Mouse (Mus musculus) embryonic facial prominence, embryonic 15.5 days (tissue): ENCODE results near the gene Pold1. TPM values are rescaled to one million over a fixed set of nuclear protein-coding genes. Genes with fewer than 3 reads are reported as not detected.

Experiments
- ATAC-seq: fragments of 200-750 bp; cut with Nextera tagmentation; 2 replicates; pipeline ENCODE4 v1.8.0; 2017; ENCODE audit warnings: low read depth, moderate TSS enrichment; ENCODE audit not compliant: insufficient number of reproducible peaks, low FRiP score, low TSS enrichment
- H3K27ac ChIP-seq: fragments of 300-500 bp; sonication (generic); replicated peaks from 2 replicates; pipeline ENCODE4 v1.5.1; 2015; ENCODE audit warnings: mild to moderate bottlenecking, inconsistent platforms
- H3K27me3 ChIP-seq: fragments of 300-500 bp; sonication (generic); 2 replicates; pipeline ENCODE4 v1.6.1; 2015; ENCODE audit warnings: inconsistent platforms
- H3K36me3 ChIP-seq: fragments of 300-500 bp; sonication (generic); 2 replicates; pipeline ENCODE4 v1.6.1; 2015; ENCODE audit warnings: mild to moderate bottlenecking, inconsistent platforms
- H3K4me1 ChIP-seq: fragments of 300-500 bp; sonication (generic); 2 replicates; pipeline ENCODE4 v1.6.1; 2015; ENCODE audit warnings: inconsistent platforms
- H3K4me2 ChIP-seq: fragments of 300-500 bp; sonication (generic); replicated peaks from 2 replicates; pipeline ENCODE4 v1.6.1; 2015; ENCODE audit warnings: mild to moderate bottlenecking, inconsistent platforms
- H3K4me3 ChIP-seq: fragments of 300-500 bp; sonication (generic); replicated peaks from 2 replicates; pipeline ENCODE4 v1.5.1; 2015; ENCODE audit warnings: mild to moderate bottlenecking, inconsistent platforms
- H3K9ac ChIP-seq: fragments of 300-500 bp; sonication (generic); 2 replicates; pipeline ENCODE4 v1.6.1; 2015; ENCODE audit warnings: inconsistent platforms
- H3K9me3 ChIP-seq: fragments of 300-500 bp; sonication (generic); replicated peaks from 2 replicates; pipeline ENCODE4 v1.6.1; 2016; ENCODE audit warnings: inconsistent platforms
- WGBS: fragments of 180-500 bp; shearing (Covaris S2); methylation state at CpG from one replicate; pipeline ENCODE4 v1.1.7; 2015; 5-methylcytosine and 5-hydroxymethylcytosine counted together
- polyA plus RNA-seq: library from polyadenylated mRNA; unstranded; fragments of >200 nt; fragmentation: Nextera tagmentation; extraction: Ambion mirVana; gene quantifications from 2 replicates; pipeline ENCODE4 v1.2.1, GENCODE M21; 2015

Pold1 gene
- polyA plus RNA-seq, 1 experiment from 2014 or later: 86.2 TPM

DNA sequence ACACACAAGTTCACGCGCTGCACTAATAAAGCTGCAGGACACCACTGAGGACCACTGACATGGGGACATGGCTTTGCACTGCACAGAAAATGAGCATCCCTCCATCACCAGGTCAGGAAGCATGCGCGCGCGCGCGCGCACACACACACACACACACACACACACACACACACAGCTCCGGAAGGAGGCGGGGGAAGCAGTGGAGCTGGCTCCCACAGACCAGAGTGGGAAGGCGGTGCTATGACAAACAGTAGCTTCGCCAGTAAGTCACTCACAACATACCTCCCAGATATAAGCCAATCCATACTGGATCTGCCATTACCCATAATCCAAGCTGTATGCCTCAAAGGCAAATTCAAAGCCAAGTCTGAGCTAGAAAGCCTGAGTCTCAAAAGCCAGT lies 1.6 kb downstream of the Pold1 start:
- peaks cover 18% of the 10 kb centered on the region for H3K4me1 ChIP-seq
- no peak overlapping the region for H3K27ac ChIP-seq
- WGBS: 90% methylated on average over 13 of the region's 13 CpGs
- H3K4me3 ChIP-seq: peak overlapping the region; percentile 70; the same call in 1 of the 2 replicates
- no peaks in the 10 kb centered on the region for H3K9me3 ChIP-seq
- H3K36me3 ChIP-seq: peaks cover 37% of the 10 kb centered on the region
- no peak overlapping the region; the same call in 1 of the 2 replicates for H3K9ac ChIP-seq
- no peaks in the 10 kb centered on the region for H3K27me3 ChIP-seq
- H3K4me2 ChIP-seq: peak overlapping the region; percentile 87
- ATAC-seq: no peak

- no peak overlapping the region for H3K4me2 ChIP-seq
Observed at GRCm38 (mm10) chr7:44546274-44546673, 2.4 kb downstream of the Pold1 start.

DNA sequence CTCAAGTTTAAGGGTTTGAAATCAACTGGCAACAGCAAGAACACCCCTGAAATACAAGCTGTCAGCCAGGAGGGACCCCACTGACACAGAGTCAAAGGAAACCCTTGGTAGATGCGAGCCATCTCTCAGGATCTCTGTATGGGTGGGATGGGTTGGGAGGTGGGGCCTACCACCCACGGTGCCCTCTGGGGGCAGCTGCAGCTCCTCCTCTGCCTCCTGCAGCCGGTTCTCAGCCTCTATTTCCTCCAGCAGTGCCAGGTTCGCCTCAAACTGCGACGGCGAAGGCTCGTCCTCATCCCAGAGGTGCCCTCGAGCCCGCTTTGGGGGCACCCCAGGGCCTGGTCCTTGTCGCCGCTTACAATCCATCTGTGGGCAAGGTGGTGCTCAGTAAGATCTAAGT lies 5.6 kb downstream of the Pold1 start:
- no peak overlapping the region for H3K4me3 ChIP-seq
- WGBS: 74% methylated on average over 12 of the region's 12 CpGs
- no peaks in the 10 kb centered on the region for H3K27me3 ChIP-seq
- H3K9me3 ChIP-seq: no peaks in the 10 kb centered on the region
- no peak for ATAC-seq
- peaks cover 49% of the 10 kb centered on the region for H3K36me3 ChIP-seq
- H3K4me1 ChIP-seq: peaks cover 12% of the 10 kb centered on the region
- no peak overlapping the region for H3K9ac ChIP-seq
- no peak overlapping the region for H3K27ac ChIP-seq
- no peak overlapping the region for H3K4me2 ChIP-seq

More at GRCm38 (mm10) chr7:44546274-44546673, 2.4 kb downstream of the Pold1 start:
- Histone ChIP-seq H3K9me3 (no peaks in the 10 kb centered on the region), H3K27me3 (no peaks in the 10 kb centered on the region), H3K4me3 (no peak overlapping the region), H3K36me3 (peaks cover 37% of the 10 kb centered on the region), H3K4me1 (peaks cover 18% of the 10 kb centered on the region), H3K9ac (no peak overlapping the region), H3K27ac (no peak overlapping the region)
- no peak for ATAC-seq
- 94% methylated on average over 3 of the region's 3 CpGs for WGBS

GRCm38 (mm10) chr7:44542555-44542954 lies 6.1 kb downstream of the Pold1 start:
- H3K9me3 ChIP-seq: no peaks in the 10 kb centered on the region
- peaks cover 54% of the 10 kb centered on the region for H3K36me3 ChIP-seq

DNA sequence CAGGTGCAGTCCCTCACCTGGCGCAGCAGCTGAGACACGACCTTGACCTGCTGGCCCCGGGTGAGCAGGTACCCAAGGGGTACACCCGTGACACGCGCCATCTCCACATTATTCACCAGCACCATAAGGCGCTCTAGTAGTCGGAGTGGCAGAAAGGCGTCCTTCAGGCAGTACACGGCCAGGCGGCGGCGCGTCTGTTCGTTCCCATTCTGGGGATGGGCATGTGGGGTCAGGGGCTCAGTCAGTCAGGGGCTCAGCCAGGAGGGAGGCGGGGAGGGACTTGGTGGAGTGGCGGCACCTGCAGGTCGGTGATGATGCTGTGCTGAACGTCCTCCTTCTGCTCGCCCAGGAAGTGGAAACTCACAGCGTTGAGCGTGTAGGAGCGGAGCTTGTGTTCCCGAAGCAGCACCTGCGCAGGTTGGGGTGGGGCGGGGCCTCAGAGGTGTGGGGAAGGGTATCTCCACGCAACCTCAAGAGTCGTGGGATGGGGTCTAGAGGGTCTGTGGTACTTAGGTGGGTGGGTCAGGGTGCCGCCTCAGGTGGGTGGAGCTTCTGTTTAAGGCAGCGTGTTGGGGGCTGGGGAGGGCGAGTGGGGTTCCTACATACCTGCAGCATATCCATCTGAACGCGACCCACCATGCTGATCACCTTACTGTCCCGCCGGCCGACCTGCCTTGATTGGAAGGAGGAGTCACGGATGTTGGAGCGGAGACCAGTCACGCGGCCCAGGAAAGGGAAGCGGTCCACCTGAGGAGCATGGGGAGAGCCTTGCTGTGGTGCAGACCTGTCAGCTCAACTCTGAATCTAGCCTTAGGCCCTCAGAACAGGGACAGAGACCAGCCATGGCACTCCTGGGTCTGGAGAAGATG lies 9.7 kb downstream of the Pold1 start:
- H3K27me3 ChIP-seq: no peaks in the 10 kb centered on the region
- no peak overlapping the region for H3K9ac ChIP-seq
- no peak overlapping the region for H3K4me3 ChIP-seq
- no peaks in the 10 kb centered on the region for H3K9me3 ChIP-seq
- H3K36me3 ChIP-seq: peaks cover 87% of the 10 kb centered on the region
- no peak for ATAC-seq
- no peak overlapping the region for H3K4me2 ChIP-seq
- H3K27ac ChIP-seq: no peak overlapping the region
- WGBS: 90% methylated on average over 41 of the region's 41 CpGs
- H3K4me1 ChIP-seq: no peaks in the 10 kb centered on the region

More at GRCm38 (mm10) chr7:44542555-44542954, 6.1 kb downstream of the Pold1 start:
- no peak overlapping the region for H3K27ac ChIP-seq
- no peak overlapping the region for H3K9ac ChIP-seq
- 91% methylated on average over 11 of the region's 11 CpGs for WGBS
- no peaks in the 10 kb centered on the region for H3K27me3 ChIP-seq
- peaks cover 7% of the 10 kb centered on the region for H3K4me1 ChIP-seq
- H3K4me2 ChIP-seq: no peak overlapping the region
- ATAC-seq: no peak
- no peak overlapping the region for H3K4me3 ChIP-seq

- H3K9ac ChIP-seq: no peak overlapping the region
- H3K4me3 ChIP-seq: no peak overlapping the region
- 0 out of 2 replicates have a peak, but pooled peaks cover 5% of the 10 kb centered on the region for H3K4me1 ChIP-seq
- H3K9me3 ChIP-seq: no peaks in the 10 kb centered on the region
- 91% methylated on average over 13 of the region's 13 CpGs for WGBS
- ATAC-seq: no peak
- H3K27me3 ChIP-seq: no peaks in the 10 kb centered on the region
- no peak overlapping the region for H3K27ac ChIP-seq
- peaks cover 93% of the 10 kb centered on the region for H3K36me3 ChIP-seq
- H3K4me2 ChIP-seq: no peak overlapping the region
Observed at GRCm38 (mm10) chr7:44537496-44537895, 11.2 kb downstream of the Pold1 start.

GRCm38 (mm10) chr7:44537009-44537408 lies 11.6 kb downstream of the Pold1 start:
- Histone ChIP-seq H3K4me2 (no peak overlapping the region), H3K4me3 (no peak overlapping the region), H3K9me3 (no peaks in the 10 kb centered on the region), H3K27ac (no peak overlapping the region), H3K9ac (no peak overlapping the region), H3K36me3 (peaks cover 88% of the 10 kb centered on the region), H3K27me3 (no peaks in the 10 kb centered on the region), H3K4me1 (peaks cover 5% of the 10 kb centered on the region; the same call in 1 of the 2 replicates)
- 82% methylated on average over 7 of the region's 7 CpGs for WGBS
- no peak for ATAC-seq

GRCm38 (mm10) chr7:44536590-44536968 lies 12.1 kb downstream of the Pold1 start:
- Histone ChIP-seq H3K4me2 (no peak overlapping the region), H3K36me3 (peaks cover 84% of the 10 kb centered on the region), H3K27ac (no peak overlapping the region), H3K9ac (no peak overlapping the region), H3K4me3 (no peak overlapping the region), H3K9me3 (no peaks in the 10 kb centered on the region), H3K4me1 (peaks cover 9% of the 10 kb centered on the region; the same call in 1 of the 2 replicates), H3K27me3 (no peaks in the 10 kb centered on the region)
- ATAC-seq: no peak
- WGBS: 84% methylated on average over 6 of the region's 6 CpGs

- 92% methylated on average over 27 of the region's 27 CpGs for WGBS
- no peak for ATAC-seq
Observed at GRCm38 (mm10) chr7:44535657-44536589, 12.7 kb downstream of the Pold1 start.

GRCm38 (mm10) chr7:44534656-44535441 lies 13.8 kb downstream of the Pold1 start:
- 82% methylated on average over 19 of the region's 19 CpGs for WGBS
- H3K27ac ChIP-seq: no peak overlapping the region
- no peak overlapping the region for H3K4me2 ChIP-seq
- H3K36me3 ChIP-seq: peaks cover 67% of the 10 kb centered on the region
- H3K4me3 ChIP-seq: no peak overlapping the region
- no peaks in the 10 kb centered on the region for H3K9me3 ChIP-seq
- H3K4me1 ChIP-seq: peaks cover 9% of the 10 kb centered on the region; the same call in 1 of the 2 replicates
- H3K9ac ChIP-seq: no peak overlapping the region
- peaks cover under 1% of the 10 kb centered on the region; the same call in 1 of the 2 replicates for H3K27me3 ChIP-seq
- ATAC-seq: no peak

More at GRCm38 (mm10) chr7:44535657-44536589, 12.7 kb downstream of the Pold1 start:
- no peaks in the 10 kb centered on the region for H3K9me3 ChIP-seq
- H3K4me2 ChIP-seq: no peak overlapping the region
- H3K36me3 ChIP-seq: peaks cover 77% of the 10 kb centered on the region
- peaks cover 9% of the 10 kb centered on the region; the same call in 1 of the 2 replicates for H3K4me1 ChIP-seq
- no peak overlapping the region for H3K9ac ChIP-seq
- H3K27me3 ChIP-seq: no peaks in the 10 kb centered on the region
- H3K4me3 ChIP-seq: no peak overlapping the region
- H3K27ac ChIP-seq: no peak overlapping the region
